Comparison of ENCODE assay signal across 18 mouse cellular contexts in genomic region chr5:92950583-92950982, GRCm38 (mm10).
A peak's percentile ranks its signal among the peaks of the same experiment; 100 is the strongest.
DNase-seq lines count a peak whose midpoint lies in the region; ATAC-seq lines count a peak whose summit lies in the region.
"Had no signal": no experiment of that assay in that cellular context is flagged by ENCODE, and none has a peak within 500 bp of the region (broad histone marks: within the 10 kb centered on the region; RNA-seq: fewer than 3 reads in every experiment).

No protein-coding gene starts in this region.

- H3K4me3 ChIP-seq in forebrain, embryonic 15.5 days, result no peak overlapping the region
- H3K4me3 ChIP-seq in forebrain, embryonic 10.5 days, result no peak overlapping the region
- no peak overlapping the region for H3K4me3 ChIP-seq in kidney, embryonic 15.5 days (replicated peaks)
- H3K4me3 ChIP-seq in kidney, embryonic 16.5 days (ENCODE audit: low read length), result no peak overlapping the region
- H3K4me3 ChIP-seq in midbrain, embryonic 12.5 days, result no peak overlapping the region
- no peak overlapping the region for H3K4me3 ChIP-seq in midbrain, embryonic 11.5 days (ENCODE audit: low read depth, low read length)
- H3K4me3 ChIP-seq: embryonic facial prominence, embryonic 13.5 days; heart, embryonic 12.5 days; hindbrain, embryonic 10.5 days had no signal

- H3K9ac ChIP-seq in forebrain, embryonic 15.5 days (replicated peaks), result no peak overlapping the region
- H3K9ac ChIP-seq in kidney, embryonic 15.5 days, result no peak overlapping the region
- H3K9ac ChIP-seq in kidney, embryonic 16.5 days (replicated peaks; ENCODE audit: low read length), result no peak overlapping the region
- no peak overlapping the region for H3K9ac ChIP-seq in midbrain, embryonic 12.5 days (replicated peaks)
- H3K9ac ChIP-seq in midbrain, embryonic 11.5 days (ENCODE audit: low read length), result no peak overlapping the region
- H3K9ac ChIP-seq: embryonic facial prominence, embryonic 13.5 days; heart, embryonic 12.5 days; hindbrain, embryonic 14.5 days had no signal

- H3K9me3 ChIP-seq in forebrain, embryonic 15.5 days, result no peaks in the 10 kb centered on the region
- H3K9me3 ChIP-seq in forebrain, embryonic 10.5 days, result no peaks in the 10 kb centered on the region
- H3K9me3 ChIP-seq in kidney, embryonic 15.5 days (replicated peaks), result no peaks in the 10 kb centered on the region
- H3K9me3 ChIP-seq in kidney, embryonic 16.5 days (ENCODE audit: low read length), result no peaks in the 10 kb centered on the region
- H3K9me3 ChIP-seq in midbrain, embryonic 12.5 days, result no peaks in the 10 kb centered on the region
- H3K9me3 ChIP-seq in midbrain, embryonic 11.5 days (ENCODE audit: control insufficient read depth, low read length), result no peaks in the 10 kb centered on the region
- H3K9me3 ChIP-seq: embryonic facial prominence, embryonic 13.5 days; heart, embryonic 12.5 days; hindbrain, embryonic 10.5 days had no signal

- no peaks in the 10 kb centered on the region for H3K36me3 ChIP-seq in forebrain, embryonic 15.5 days
- peaks cover 100% of the 10 kb centered on the region for H3K36me3 ChIP-seq in forebrain, embryonic 10.5 days (replicated peaks)
- peaks cover 83% of the 10 kb centered on the region for H3K36me3 ChIP-seq in kidney, embryonic 15.5 days
- H3K36me3 ChIP-seq in kidney, embryonic 16.5 days (ENCODE audit: insufficient read depth, low read length), result peaks cover 46% of the 10 kb centered on the region
- H3K36me3 ChIP-seq in midbrain, embryonic 12.5 days, result peaks cover 40% of the 10 kb centered on the region
- peaks cover 17% of the 10 kb centered on the region for H3K36me3 ChIP-seq in midbrain, embryonic 11.5 days (ENCODE audit: control insufficient read depth, insufficient read depth, low read length)
- H3K36me3 ChIP-seq: G1E had no signal

- ATAC-seq in forebrain, embryonic 15.5 days (replicated peaks), result no peak
- ATAC-seq in kidney, embryonic 15.5 days (replicated peaks; ENCODE audit: low FRiP score), result peak; percentile 55; the same call in 1 of the 2 replicates
- ATAC-seq in kidney, embryonic 16.5 days (ENCODE audit: low FRiP score, low TSS enrichment), result no peak
- 0 out of 2 replicates have a peak, but pooled peaks have one; percentile 10 for ATAC-seq in midbrain, embryonic 12.5 days (ENCODE audit: low FRiP score, low read depth)
- ATAC-seq in midbrain, embryonic 11.5 days (ENCODE audit: low FRiP score), result no peak
- ATAC-seq: intestine, postnatal 0 days had no signal

- H3K27ac ChIP-seq in forebrain, embryonic 15.5 days (replicated peaks), result peak overlapping the region; percentile 67; the same call in 1 of the 2 replicates
- H3K27ac ChIP-seq in forebrain, embryonic 10.5 days, result no peak overlapping the region
- no peak overlapping the region for H3K27ac ChIP-seq in kidney, embryonic 15.5 days
- no peak overlapping the region for H3K27ac ChIP-seq in kidney, embryonic 16.5 days (ENCODE audit: low read length)
- H3K27ac ChIP-seq in midbrain, embryonic 12.5 days (replicated peaks), result no peak overlapping the region
- H3K27ac ChIP-seq in midbrain, embryonic 11.5 days (ENCODE audit: low read depth, low read length), result no peak overlapping the region
- H3K27ac ChIP-seq: embryonic facial prominence, embryonic 13.5 days; hindbrain, embryonic 10.5 days; hindbrain, embryonic 14.5 days had no signal

- H3K27me3 ChIP-seq in forebrain, embryonic 15.5 days, result no peaks in the 10 kb centered on the region
- no peaks in the 10 kb centered on the region for H3K27me3 ChIP-seq in forebrain, embryonic 10.5 days (ENCODE audit: poor library complexity, severe bottlenecking)
- no peaks in the 10 kb centered on the region for H3K27me3 ChIP-seq in kidney, embryonic 15.5 days
- no peaks in the 10 kb centered on the region for H3K27me3 ChIP-seq in kidney, embryonic 16.5 days (ENCODE audit: insufficient read depth, low read length)
- H3K27me3 ChIP-seq in midbrain, embryonic 12.5 days, result no peaks in the 10 kb centered on the region
- no peaks in the 10 kb centered on the region for H3K27me3 ChIP-seq in midbrain, embryonic 11.5 days (ENCODE audit: control insufficient read depth, insufficient read depth, low read length)
- H3K27me3 ChIP-seq: embryonic facial prominence, embryonic 13.5 days; heart, embryonic 12.5 days had no signal

- peaks cover 24% of the 10 kb centered on the region for H3K4me1 ChIP-seq in forebrain, embryonic 15.5 days
- no peaks in the 10 kb centered on the region for H3K4me1 ChIP-seq in forebrain, embryonic 10.5 days
- H3K4me1 ChIP-seq in kidney, embryonic 15.5 days, result 0 out of 2 replicates have a peak, but pooled peaks cover 7% of the 10 kb centered on the region
- H3K4me1 ChIP-seq in kidney, embryonic 16.5 days (ENCODE audit: insufficient read depth, low read length), result no peaks in the 10 kb centered on the region
- H3K4me1 ChIP-seq in midbrain, embryonic 12.5 days, result peaks cover 3% of the 10 kb centered on the region; the same call in 1 of the 2 replicates
- H3K4me1 ChIP-seq in midbrain, embryonic 11.5 days (ENCODE audit: control insufficient read depth, insufficient read depth, low read length), result no peaks in the 10 kb centered on the region

- 86% methylated on average over 14 of the region's 14 CpGs for WGBS in forebrain, embryonic 15.5 days
- WGBS in forebrain, embryonic 10.5 days, result 91% methylated on average over 14 of the region's 14 CpGs
- WGBS in kidney, embryonic 15.5 days, result 85% methylated on average over 14 of the region's 14 CpGs
- 83% methylated on average over 14 of the region's 14 CpGs for WGBS in kidney, embryonic 16.5 days
- 87% methylated on average over 14 of the region's 14 CpGs for WGBS in midbrain, embryonic 12.5 days
- WGBS in midbrain, embryonic 11.5 days, result 88% methylated on average over 14 of the region's 14 CpGs

- H3K4me2 ChIP-seq in forebrain, embryonic 15.5 days (replicated peaks), result no peak overlapping the region
- H3K4me2 ChIP-seq in kidney, embryonic 15.5 days, result no peak overlapping the region
- no peak overlapping the region for H3K4me2 ChIP-seq in kidney, embryonic 16.5 days (replicated peaks; ENCODE audit: low read depth, low read length)
- no peak overlapping the region for H3K4me2 ChIP-seq in midbrain, embryonic 12.5 days (replicated peaks)
- H3K4me2 ChIP-seq in midbrain, embryonic 11.5 days, result no peak overlapping the region
- H3K4me2 ChIP-seq: embryonic facial prominence, embryonic 13.5 days; heart, embryonic 12.5 days; hindbrain, embryonic 14.5 days had no signal

- no peak for DNase-seq in forebrain, embryonic 10.5 days (ENCODE audit: extremely low spot score, low spot score)
- DNase-seq in midbrain, embryonic 11.5 days (ENCODE audit: low spot score, missing footprints), result no peak
- no peak for DNase-seq in thymus, postnatal 14 days
- DNase-seq: adrenal gland, adult 8-10 months; adrenal gland, postnatal 36 days; cerebellum, adult 2 months; gastrocnemius, postnatal 10 days; heart, adult 18-20 months had no signal

Comparison
In these comparisons a context has a peak if more than half of its experiments do, and no peak if none do; other contexts are left out.
1. ATAC-seq: peak in kidney, embryonic 15.5 days (single experiment) and midbrain, embryonic 12.5 days (single experiment); none in forebrain, embryonic 15.5 days (single experiment), kidney, embryonic 16.5 days (single experiment) and midbrain, embryonic 11.5 days (single experiment).